Mouse (Mus musculus) gastrocnemius, adult 2 months (tissue): ENCODE results near the gene Pygo1. TPM values are rescaled to one million over a fixed set of nuclear protein-coding genes. Genes with fewer than 3 reads are reported as not detected.

Experiments used
- DNase-seq: peaks from one replicate; pipeline ENCODE4 v3.0.0; 2022
- H3K27ac ChIP-seq: fragments of 200-600 bp; 2 replicates; pipeline ENCODE4 v1.8.1; 2022; ENCODE audit warnings: mild to moderate bottlenecking
- H3K4me3 ChIP-seq: fragments of 200-600 bp; 2 replicates; pipeline ENCODE4 v1.8.1; 2022; ENCODE audit warnings: mild to moderate bottlenecking, moderate library complexity
- CTCF ChIP-seq: fragments of 200-600 bp; IDR thresholded peaks from 2 replicates; pipeline ENCODE4 v1.8.1; 2022; ENCODE audit warnings: antibody characterized with exemption, mild to moderate bottlenecking, moderate library complexity
- intact Hi-C: fragments of 180-260 bp; cut with DNase I; formaldehyde crosslinking; loops from one replicate; pipeline ENCODE4 v1.15.1; 2025
- total RNA-seq, 2 experiments: library from RNA; stranded (reverse); gene quantifications; 2 replicates each; pipeline ENCODE4 v1.2.3; 2021

Gene Pygo1
- total RNA-seq, 2 experiments from 2014 or later = 11.6 to 15.4 TPM

DNA sequence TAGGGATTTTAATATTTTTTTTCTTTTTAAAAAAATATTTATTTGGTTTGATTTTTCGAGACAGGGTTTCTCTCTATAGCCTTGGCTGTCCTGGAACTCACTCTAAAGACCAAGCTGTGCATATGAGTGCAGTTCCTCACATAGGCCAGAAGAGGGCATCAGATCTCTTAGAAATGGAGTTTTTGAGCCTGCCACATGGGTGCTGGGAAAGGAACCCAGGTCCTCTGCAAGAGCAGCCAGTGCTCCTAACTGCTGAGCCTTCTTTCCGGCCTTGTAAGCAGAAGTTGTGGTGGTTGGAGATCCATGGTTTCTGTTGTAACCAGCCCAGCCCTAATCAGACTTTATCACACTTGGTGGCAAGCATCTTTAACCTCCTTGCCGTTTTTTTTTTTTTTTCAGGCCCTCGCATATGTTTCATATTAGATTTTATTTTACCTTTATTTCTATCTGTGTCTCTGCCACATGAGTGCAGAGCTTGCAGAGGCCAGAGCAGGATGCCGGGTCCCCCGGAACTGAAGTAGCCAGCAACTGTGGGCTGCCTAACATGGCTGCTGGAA lies 30.6 kb upstream of the Pygo1 start:
- TF ChIP-seq CTCF = peak; percentile 45
- intact Hi-C loops = loop anchor here (5.0 kb wide), 4 partner anchors 32 to 197 kb away; partner anchors contain the start of genes Ccpg1, Ccpg1os, Dyx1c1 and Gm44503
- no peak overlapping the region for H3K4me3 ChIP-seq
- DNase-seq = no peak
- no peak overlapping the region for H3K27ac ChIP-seq

DNA sequence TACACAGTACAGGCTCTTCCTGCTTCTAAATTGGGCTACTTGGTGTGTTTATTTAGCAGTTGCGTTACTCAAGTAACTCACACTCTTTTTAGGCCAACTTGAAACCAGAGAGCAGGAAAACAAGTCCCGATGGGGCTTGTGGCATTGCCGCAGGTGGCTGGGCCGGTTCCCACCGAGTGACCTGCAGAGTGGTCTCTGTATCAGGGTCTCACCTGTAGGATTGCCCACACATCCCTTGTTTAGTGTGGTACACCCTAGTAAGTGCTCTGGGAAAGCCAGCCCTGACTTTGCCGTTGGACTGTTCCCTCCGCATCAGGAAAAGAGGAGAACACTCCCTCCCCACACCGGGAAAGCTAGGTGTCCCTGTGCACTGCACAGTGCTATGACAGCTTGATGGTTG lies 23.4 kb upstream of the Pygo1 start:
- DNase-seq = peak; percentile 80
- intact Hi-C loops = no loop called here
- Histone ChIP-seq H3K27ac (peak overlapping the region; percentile 91), H3K4me3 (peak overlapping the region; percentile 29; the same call in 1 of the 2 replicates)
- TF ChIP-seq CTCF = no peak

DNA sequence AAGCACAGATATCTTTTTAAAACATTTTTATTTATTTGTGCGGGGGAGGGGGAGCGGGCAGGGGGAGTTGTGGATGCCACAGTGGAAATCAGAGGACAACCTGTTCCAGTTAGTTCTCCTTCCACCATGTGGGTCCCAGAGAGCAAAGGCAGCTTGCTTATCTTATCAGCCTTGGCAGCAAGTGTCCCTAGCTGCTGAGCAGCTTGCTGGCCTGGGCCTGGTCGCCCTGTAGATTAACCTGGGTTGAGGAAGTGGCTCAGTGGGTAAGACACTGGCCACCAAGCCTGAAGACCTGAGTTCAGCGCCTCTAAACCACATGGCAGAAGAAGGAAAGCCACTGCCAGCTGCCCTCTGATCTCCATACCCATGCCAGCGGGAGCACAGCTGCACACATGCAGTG lies 22.8 kb upstream of the Pygo1 start:
- Histone ChIP-seq H3K4me3 (no peak overlapping the region), H3K27ac (peak overlapping the region; percentile 91)
- DNase-seq = peak; percentile 44
- TF ChIP-seq CTCF = no peak
- intact Hi-C loops = no loop called here

GRCm38 (mm10) chr9:72906693-72907103 lies 18.7 kb upstream of the Pygo1 start:
- Histone ChIP-seq H3K4me3 (no peak overlapping the region), H3K27ac (peak overlapping the region; percentile 13; the same call in 1 of the 2 replicates)
- no peak for TF ChIP-seq CTCF
- intact Hi-C loops = no loop called here
- DNase-seq = no peak

DNA sequence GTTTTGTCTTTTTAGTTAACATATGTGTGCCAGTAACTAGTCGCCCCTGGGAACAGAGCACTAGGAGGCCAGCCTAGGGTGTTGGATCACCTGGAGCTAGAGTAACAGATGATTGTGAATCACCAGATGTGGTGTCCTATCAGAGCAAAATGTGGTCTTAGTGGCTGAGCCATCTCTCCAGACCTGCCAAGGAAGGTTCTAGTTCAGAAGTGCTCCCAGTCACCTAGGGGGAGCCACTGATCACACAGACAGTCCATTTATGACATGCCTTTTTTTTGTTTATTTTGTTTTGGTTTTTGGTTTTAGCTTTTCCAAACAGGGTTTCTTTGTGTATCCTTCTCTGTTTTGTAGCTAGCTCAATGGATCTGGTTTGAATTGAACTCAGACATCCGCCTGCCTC lies 14.1 kb upstream of the Pygo1 start:
- no peak overlapping the region for H3K4me3 ChIP-seq
- intact Hi-C loops = no loop called here
- no peak overlapping the region for H3K27ac ChIP-seq
- TF ChIP-seq CTCF = no peak
- no peak for DNase-seq

- Histone ChIP-seq H3K27ac (no peak overlapping the region), H3K4me3 (no peak overlapping the region; the same call in 1 of the 2 replicates)
- DNase-seq = no peak
- no peak for TF ChIP-seq CTCF
- intact Hi-C loops = no loop called here
These were observed 11.9 kb upstream of the Pygo1 start for GRCm38 (mm10) chr9:72913551-72913950.

- intact Hi-C loops = no loop called here
- TF ChIP-seq CTCF = no peak
- Histone ChIP-seq H3K27ac (no peak overlapping the region), H3K4me3 (no peak overlapping the region)
- no peak for DNase-seq
These were observed 9.7 kb upstream of the Pygo1 start for GRCm38 (mm10) chr9:72915728-72916127.

DNA sequence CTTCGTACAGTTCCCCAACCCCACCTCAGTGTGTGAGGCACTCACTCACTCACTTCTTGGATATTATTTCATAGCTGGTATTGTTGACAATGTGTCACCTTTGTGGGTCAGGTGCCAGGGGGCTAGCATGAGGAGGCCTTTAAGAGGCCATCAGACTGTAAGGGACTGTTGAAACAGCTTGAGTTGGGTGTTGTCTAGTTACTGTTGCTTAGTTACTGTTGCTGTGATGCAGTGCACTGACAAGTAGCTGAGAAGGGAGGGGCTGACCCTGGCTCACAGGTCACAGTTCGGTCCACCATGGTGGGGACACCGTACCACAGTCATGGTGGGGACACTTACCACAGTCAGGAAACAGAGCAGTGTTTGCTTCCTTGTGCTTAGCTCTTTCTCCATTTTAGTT lies 2.4 kb upstream of the Pygo1 start:
- H3K27ac ChIP-seq = no peak overlapping the region
- no peak overlapping the region for H3K4me3 ChIP-seq
- TF ChIP-seq CTCF = no peak
- no peak for DNase-seq
- intact Hi-C loops = no loop called here

DNA sequence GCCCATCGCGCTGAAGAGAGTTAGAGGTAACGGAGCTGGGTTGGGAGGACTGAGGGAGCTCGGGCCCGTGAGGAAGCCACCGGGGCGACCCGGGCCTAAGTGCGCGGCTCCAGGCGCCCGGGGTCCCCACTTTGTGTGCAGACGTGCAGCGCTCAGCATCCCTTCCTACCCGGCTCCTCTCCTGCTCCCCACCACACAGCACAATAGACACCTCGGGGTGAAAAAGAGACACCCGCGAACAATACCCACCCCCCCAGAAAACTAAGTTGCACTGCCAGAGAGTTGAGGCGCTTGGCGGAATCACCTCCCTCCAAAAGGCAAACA lies 452 bp downstream of the Pygo1 start:
- H3K27ac ChIP-seq = peak overlapping the region; percentile 89
- intact Hi-C loops = loop anchor here (5.0 kb wide), 1 partner anchor 34 kb away; no protein-coding TSS in a partner anchor
- DNase-seq = no peak
- H3K4me3 ChIP-seq = peak overlapping the region; percentile 90
- no peak for TF ChIP-seq CTCF

GRCm38 (mm10) chr9:72931166-72931790 lies 5.8 kb downstream of the Pygo1 start:
- H3K4me3 ChIP-seq = no peak overlapping the region
- TF ChIP-seq CTCF = no peak
- intact Hi-C loops = no loop called here

DNA sequence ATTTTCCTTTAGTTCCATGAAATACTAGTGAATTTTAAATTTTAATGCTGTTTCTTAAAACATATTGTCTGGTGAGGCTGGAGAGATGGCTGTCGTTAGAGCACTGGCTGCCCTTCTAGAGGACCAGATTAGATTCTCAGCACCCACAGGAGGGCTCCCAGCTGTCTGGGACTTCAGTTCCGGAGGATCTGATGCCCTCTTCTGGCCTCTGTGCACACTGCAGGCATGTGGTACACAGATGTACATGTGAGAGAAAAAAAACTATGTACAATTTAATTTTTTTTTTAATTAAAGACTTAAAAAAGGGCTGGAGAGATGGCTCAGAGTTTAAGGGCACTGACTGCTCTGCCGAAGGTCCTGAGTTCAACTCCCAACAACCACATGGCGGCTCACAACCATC lies 9.9 kb downstream of the Pygo1 start:
- TF ChIP-seq CTCF = peak; percentile 30
- Histone ChIP-seq H3K27ac (no peak overlapping the region), H3K4me3 (no peak overlapping the region)
- intact Hi-C loops = no loop called here
- no peak for DNase-seq

More at GRCm38 (mm10) chr9:72931166-72931790, 5.8 kb downstream of the Pygo1 start:
- DNase-seq = no peak
- H3K27ac ChIP-seq = no peak overlapping the region

DNA sequence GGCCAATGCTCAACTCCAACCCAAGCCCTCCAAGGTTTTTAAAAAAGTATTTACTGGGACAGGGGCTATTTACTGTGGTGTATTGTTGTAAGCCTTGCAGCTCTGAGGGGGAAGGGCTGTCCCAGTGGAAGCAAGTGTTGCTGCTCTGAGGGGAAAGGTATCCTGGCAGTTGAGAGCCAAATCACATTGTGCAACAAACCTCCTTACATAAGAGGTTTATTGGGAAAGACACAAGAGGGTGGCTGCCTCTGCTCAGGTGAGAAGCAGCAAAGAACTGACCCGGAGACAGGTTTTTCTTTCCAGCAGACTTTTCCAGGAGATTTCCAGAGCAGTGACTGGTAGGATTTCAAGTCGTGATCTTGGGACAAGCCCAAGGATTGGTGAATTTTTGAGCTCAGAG lies 10.9 kb downstream of the Pygo1 start:
- H3K4me3 ChIP-seq = no peak overlapping the region
- no peak for DNase-seq
- H3K27ac ChIP-seq = peak overlapping the region; percentile 5; the same call in 1 of the 2 replicates
- intact Hi-C loops = no loop called here
- no peak for TF ChIP-seq CTCF

GRCm38 (mm10) chr9:72943424-72943823 lies 18.0 kb downstream of the Pygo1 start:
- no peak for DNase-seq
- peak; percentile 33; the same call in 1 of the 2 replicates for TF ChIP-seq CTCF
- intact Hi-C loops = no loop called here
- H3K27ac ChIP-seq = no peak overlapping the region
- H3K4me3 ChIP-seq = no peak overlapping the region

DNA sequence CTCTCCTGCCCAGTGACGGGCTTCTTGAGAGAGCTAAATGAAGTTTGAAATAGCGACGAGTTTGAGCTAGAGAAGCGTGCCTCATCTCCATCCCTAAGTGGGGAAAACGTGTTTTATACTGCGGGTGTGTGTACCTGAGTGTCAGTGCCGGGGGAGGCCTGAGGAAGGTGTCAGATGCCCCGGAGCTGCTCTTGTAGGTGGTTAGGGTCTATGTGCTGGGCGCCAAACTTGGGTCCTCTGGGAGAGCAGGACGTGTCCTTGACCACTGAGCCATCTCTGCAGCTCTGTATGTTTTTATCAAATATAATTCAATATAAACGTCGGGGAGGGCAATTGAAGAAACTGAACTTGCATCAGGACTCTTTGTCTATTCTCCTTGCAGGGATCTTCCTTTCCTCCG lies 18.8 kb downstream of the Pygo1 start:
- no peak overlapping the region for H3K27ac ChIP-seq
- H3K4me3 ChIP-seq = no peak overlapping the region
- intact Hi-C loops = no loop called here
- no peak for DNase-seq
- no peak for TF ChIP-seq CTCF
